Mouse (Mus musculus) thymus, adult 2 months (tissue): ENCODE measurements around the gene Pgpep1.

Experiments used
- CTCF ChIP-seq: fragments of 200-500 bp; IDR thresholded peaks from 2 replicates; pipeline ENCODE4 v1.5.1; 2012; ENCODE audit warnings: mild to moderate bottlenecking, control low read depth, low read length, moderate library complexity, borderline replicate concordance; ENCODE audit not compliant: control insufficient read depth, poor library complexity, insufficient read depth; ENCODE audit errors: extremely low read depth
- POLR2A ChIP-seq: fragments of 200-500 bp; IDR thresholded peaks from 2 replicates; pipeline ENCODE4 v1.6.1; 2012; ENCODE audit warnings: mild to moderate bottlenecking, low read length, control low read depth, moderate library complexity; ENCODE audit not compliant: control insufficient read depth, poor library complexity, insufficient read depth; ENCODE audit errors: extremely low read depth

GRCm38 (mm10) chr8:70610796-70611771, 49.1 kb downstream of the Pgpep1 start:
- TF ChIP-seq CTCF (peak; percentile 95), POLR2A (no peak)
